Mouse (Mus musculus): ENCODE measurements around the gene Ccdc33. TPM values are rescaled to one million over a fixed set of nuclear protein-coding genes. Genes with fewer than 3 reads are reported as not detected.

Gene Ccdc33
- polyA plus RNA-seq (2012; ENCODE audit: low replicate concordance), result 0.12 TPM in 1 of 2 replicates, not detected in the other

GRCm38 (mm10) chr9:58118671-58119070, at the start of gene Ccdc33:
TSS of gene Ccdc33 (minus strand) at chr9:58118823.

GRCm38 (mm10) chr9:58063531-58063930, 55.1 kb downstream of the Ccdc33 start, which contains the start of gene Stra6:
TSS of gene Stra6 (plus strand) at chr9:58063788.

GRCm38 (mm10) chr9:58005753-58006461, 112.7 kb downstream of the Ccdc33 start, which contains the start of gene Cyp11a1:
TSS of gene Cyp11a1 (plus strand) at chr9:58006411.

Other genes starting within 250 kb of the Ccdc33 start
- 78.4 and 108 TPM in 2 replicates for gene Ubl7, start 207.8 kb downstream of the Ccdc33 start, polyA plus RNA-seq (2012; ENCODE audit: low replicate concordance)
- 19.2 and 66.9 TPM in 2 replicates for gene Sema7a, start 178.7 kb downstream of the Ccdc33 start, polyA plus RNA-seq (2012; ENCODE audit: low replicate concordance)
- gene Cyp11a1, start 112.4 kb downstream of the Ccdc33 start, polyA plus RNA-seq (2012; ENCODE audit: low replicate concordance), result 1.5 and 2.1 TPM in 2 replicates
- gene Stra6, start 55.0 kb downstream of the Ccdc33 start, polyA plus RNA-seq (2012; ENCODE audit: low replicate concordance), result 0.09 and 0.25 TPM in 2 replicates
- 0.27 and 0.48 TPM in 2 replicates for gene Islr, start 85.5 kb upstream of the Ccdc33 start, polyA plus RNA-seq (2012; ENCODE audit: low replicate concordance)
- 0.98 and 1.2 TPM in 2 replicates for gene Islr2, start 85.5 kb upstream of the Ccdc33 start, polyA plus RNA-seq (2012; ENCODE audit: low replicate concordance)
- gene Pml, start 131.0 kb upstream of the Ccdc33 start, polyA plus RNA-seq (2012; ENCODE audit: low replicate concordance), result 65.5 and 425 TPM in 2 replicates
- gene Stoml1, start 134.3 kb upstream of the Ccdc33 start, polyA plus RNA-seq (2012; ENCODE audit: low replicate concordance), result 26.3 and 45.1 TPM in 2 replicates
- gene Loxl1, start 194.4 kb upstream of the Ccdc33 start, polyA plus RNA-seq (2012; ENCODE audit: low replicate concordance), result 0.21 and 0.51 TPM in 2 replicates